Mouse (Mus musculus): ENCODE measurements around the gene Tmem132a.

The Tmem132a gene

GRCm38 (mm10) chr19:10871328-10871961 is 1.7 kb upstream of the Tmem132a start:
- DNase-seq, result no peak

GRCm38 (mm10) chr19:10870676-10871075 is 936 bp upstream of the Tmem132a start:
- no peak for DNase-seq

GRCm38 (mm10) chr19:10869241-10869885 is 377 bp downstream of the Tmem132a start:
- DNase-seq, result peak; percentile 53 to 65

- no peak for DNase-seq
Measured at GRCm38 (mm10) chr19:10868623-10869141, 1.1 kb downstream of the Tmem132a start.

- no peak for DNase-seq
Measured at GRCm38 (mm10) chr19:10867946-10868622, 1.7 kb downstream of the Tmem132a start.

GRCm38 (mm10) chr19:10866351-10866750 is 3.4 kb downstream of the Tmem132a start:
- DNase-seq, result no peak

GRCm38 (mm10) chr19:10860072-10860497 is 9.7 kb downstream of the Tmem132a start:
- DNase-seq, result no peak

- no peak for DNase-seq
Measured at GRCm38 (mm10) chr19:10856520-10856919, 13.2 kb downstream of the Tmem132a start.

- DNase-seq, result no peak
Measured at GRCm38 (mm10) chr19:10855422-10855821, 14.3 kb downstream of the Tmem132a start.

- peak in 1 of 2 experiments; percentile 44 for DNase-seq
Measured at GRCm38 (mm10) chr19:10847311-10848087, 22.2 kb downstream of the Tmem132a start.

GRCm38 (mm10) chr19:10846150-10846549 is 23.6 kb downstream of the Tmem132a start:
- DNase-seq, result no peak

GRCm38 (mm10) chr19:10845454-10845853 is 24.3 kb downstream of the Tmem132a start:
- no peak for DNase-seq

- no peak for DNase-seq
Measured at GRCm38 (mm10) chr19:10844206-10844605, 25.5 kb downstream of the Tmem132a start.

GRCm38 (mm10) chr19:10842914-10843313 is 26.8 kb downstream of the Tmem132a start:
- no peak for DNase-seq

GRCm38 (mm10) chr19:10841721-10842626 is 27.8 kb downstream of the Tmem132a start:
- peak; percentile 30 to 39 for DNase-seq

GRCm38 (mm10) chr19:10839010-10839892 is 30.5 kb downstream of the Tmem132a start, which contains the start of gene Slc15a3:
Gene Slc15a3 (plus strand): TSS chr19:10839727.
- no peak for DNase-seq

- no peak for DNase-seq
Measured at GRCm38 (mm10) chr19:10835671-10836070, 34.1 kb downstream of the Tmem132a start.

GRCm38 (mm10) chr19:10833611-10834010 is 36.1 kb downstream of the Tmem132a start:
- no peak for DNase-seq

- no peak for DNase-seq
Measured at GRCm38 (mm10) chr19:10832030-10832429, 37.7 kb downstream of the Tmem132a start.

GRCm38 (mm10) chr19:10831424-10831823 is 38.3 kb downstream of the Tmem132a start:
- DNase-seq, result peak; percentile 36 to 68

Data from kidney, adult 8-10 months (tissue).